Mouse (Mus musculus): ENCODE measurements around the gene Amd1. TPM values are rescaled to one million over a fixed set of nuclear protein-coding genes. Genes with fewer than 3 reads are reported as not detected.

The Amd1 gene
- polyA plus RNA-seq, 1 experiment from 2014 or later: 56.5 TPM

- ATAC-seq (no peak), DNase-seq (ENCODE audit: low read depth, low spot score) (no peak)
- ChIA-PET CTCF (no interaction called here), POLR2A (interaction anchor here (0.7 kb wide), 1 partner anchor 555 kb away, joined by 11 read pairs; no protein-coding TSS in a partner anchor)
- no peaks in the 10 kb centered on the region for H3K27me3 ChIP-seq
- no peak for TF ChIP-seq CTCF (IDR thresholded peaks at IDR 0.05)
- in situ Hi-C loops (cut with MboI; ENCODE audit: low pct_unique_long_range_greater_than_20kb): no loop called here
These were observed 23.7 kb downstream of the Amd1 start for GRCm38 (mm10) chr10:40278317-40278716.

GRCm38 (mm10) chr10:40275991-40276390 is 26.0 kb downstream of the Amd1 start:
- no peak for ATAC-seq
- no peaks in the 10 kb centered on the region for H3K27me3 ChIP-seq
- no peak for DNase-seq (ENCODE audit: low read depth, low spot score)
- CTCF ChIA-PET: interaction anchor here (1.0 kb wide), 1 partner anchor 246 kb away, joined by 4 read pairs; no protein-coding TSS in a partner anchor
- POLR2A ChIA-PET: no interaction called here
- in situ Hi-C loops (cut with MboI; ENCODE audit: low pct_unique_long_range_greater_than_20kb): no loop called here
- no peak for TF ChIP-seq CTCF (IDR thresholded peaks at IDR 0.05)

- CTCF ChIA-PET: interaction anchor here (1.2 kb wide), 1 partner anchor 249 kb away, joined by 3 read pairs; no protein-coding TSS in a partner anchor
- no peak for DNase-seq (ENCODE audit: low read depth, low spot score)
- TF ChIP-seq CTCF (IDR thresholded peaks at IDR 0.05): no peak
- no peaks in the 10 kb centered on the region for H3K27me3 ChIP-seq
- POLR2A ChIA-PET: no interaction called here
- in situ Hi-C loops (cut with MboI; ENCODE audit: low pct_unique_long_range_greater_than_20kb): loop anchor here (25.0 kb wide), 1 partner anchor 613 kb away; the partner anchor contains the start of genes Cdc40 and Wasf1
- ATAC-seq: no peak
These were observed 28.0 kb downstream of the Amd1 start for GRCm38 (mm10) chr10:40273938-40274337.

DNA sequence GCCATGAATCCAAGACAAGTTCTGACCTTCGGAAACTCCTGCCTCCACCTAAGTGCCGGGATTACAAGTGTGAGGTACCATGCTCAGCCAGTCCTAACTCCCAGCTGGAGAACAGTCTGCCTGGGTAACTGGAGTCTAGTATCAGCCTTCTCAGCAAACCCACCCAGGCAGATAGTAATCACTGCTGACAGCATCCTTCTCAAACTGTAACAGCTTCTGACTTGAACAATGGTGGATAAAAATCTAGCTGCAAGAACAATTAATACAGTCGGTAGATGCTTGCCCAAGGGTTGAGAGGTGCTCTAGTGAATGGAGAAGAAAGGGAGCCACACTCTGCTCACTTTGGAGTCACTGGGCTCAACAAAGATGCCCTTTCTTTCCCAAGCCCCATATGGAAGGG is 30.8 kb downstream of the Amd1 start:
- DNase-seq (ENCODE audit: low read depth, low spot score) (no peak), ATAC-seq (no peak)
- TF ChIP-seq CTCF (IDR thresholded peaks at IDR 0.05): no peak
- ChIA-PET POLR2A (no interaction called here), CTCF (interaction anchor here (1.4 kb wide), 1 partner anchor 253 kb away, joined by 3 read pairs; no protein-coding TSS in a partner anchor)
- in situ Hi-C loops (cut with MboI; ENCODE audit: low pct_unique_long_range_greater_than_20kb): loop anchor here (25.0 kb wide), 1 partner anchor 616 kb away; the partner anchor contains the start of genes Cdc40 and Wasf1
- no peaks in the 10 kb centered on the region for H3K27me3 ChIP-seq

GRCm38 (mm10) chr10:40264920-40265319 is 37.1 kb downstream of the Amd1 start:
- no peaks in the 10 kb centered on the region for H3K27me3 ChIP-seq
- no peak for ATAC-seq
- ChIA-PET CTCF (no interaction called here), POLR2A (no interaction called here)
- TF ChIP-seq CTCF (IDR thresholded peaks at IDR 0.05): peak; percentile 32
- DNase-seq (ENCODE audit: low read depth, low spot score): no peak
- in situ Hi-C loops (cut with MboI; ENCODE audit: low pct_unique_long_range_greater_than_20kb): loop anchor here (25.0 kb wide), 1 partner anchor 622 kb away; the partner anchor contains the start of genes Cdc40 and Wasf1

GRCm38 (mm10) chr10:40263691-40264090 is 38.3 kb downstream of the Amd1 start:
- no peaks in the 10 kb centered on the region for H3K27me3 ChIP-seq
- ChIA-PET CTCF (interaction anchor here (1.0 to 2.0 kb wide), 4 partner anchors 17 to 319 kb away, joined by 3 to 9 read pairs (median 4); no protein-coding TSS in a partner anchor), POLR2A (no interaction called here)
- no peak for TF ChIP-seq CTCF (IDR thresholded peaks at IDR 0.05)
- in situ Hi-C loops (cut with MboI; ENCODE audit: low pct_unique_long_range_greater_than_20kb): loop anchor here (25.0 kb wide), 1 partner anchor 624 kb away; the partner anchor contains the start of genes Cdc40 and Wasf1
- DNase-seq (ENCODE audit: low read depth, low spot score): peak; percentile 92
- ATAC-seq: peak; percentile 40

DNA sequence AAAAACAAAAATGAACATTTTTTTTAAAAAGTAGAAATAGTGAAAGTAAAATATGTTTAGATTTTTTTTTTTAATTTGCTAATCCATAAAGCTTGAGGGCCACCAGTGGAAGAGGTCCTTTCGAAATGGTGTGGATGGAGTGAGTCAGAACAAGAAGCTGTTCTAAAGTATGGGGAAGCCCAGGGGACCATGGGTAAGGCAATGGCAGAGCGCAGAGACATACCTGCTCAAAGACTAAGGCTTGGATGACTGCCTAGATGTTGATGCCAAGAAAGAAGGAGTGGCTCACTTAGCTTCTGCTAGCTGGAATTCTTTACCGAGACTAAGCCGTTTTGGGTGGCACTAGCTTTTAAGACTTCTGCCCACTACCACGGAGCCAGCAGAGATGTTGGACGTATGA is 39.8 kb downstream of the Amd1 start:
- DNase-seq (ENCODE audit: low read depth, low spot score) (no peak), ATAC-seq (no peak)
- no peaks in the 10 kb centered on the region for H3K27me3 ChIP-seq
- ChIA-PET CTCF (no interaction called here), POLR2A (no interaction called here)
- in situ Hi-C loops (cut with MboI; ENCODE audit: low pct_unique_long_range_greater_than_20kb): loop anchor here (25.0 kb wide), 1 partner anchor 625 kb away; the partner anchor contains the start of genes Cdc40 and Wasf1
- no peak for TF ChIP-seq CTCF (IDR thresholded peaks at IDR 0.05)

- in situ Hi-C loops (cut with MboI; ENCODE audit: low pct_unique_long_range_greater_than_20kb): loop anchor here (25.0 kb wide), 1 partner anchor 627 kb away; the partner anchor contains the start of genes Cdc40 and Wasf1
- DNase-seq (ENCODE audit: low read depth, low spot score) (no peak), ATAC-seq (no peak)
- ChIA-PET CTCF (interaction anchor here (1.1 to 1.2 kb wide), 2 partner anchors 43 to 264 kb away, joined by 3 read pairs; no protein-coding TSS in a partner anchor), POLR2A (no interaction called here)
- no peak for TF ChIP-seq CTCF (IDR thresholded peaks at IDR 0.05)
- no peaks in the 10 kb centered on the region for H3K27me3 ChIP-seq
These were observed 41.7 kb downstream of the Amd1 start for GRCm38 (mm10) chr10:40260305-40260704.

- ChIA-PET POLR2A (interaction anchor here (0.6 to 1.8 kb wide), 4 partner anchors 41 to 133 kb away, joined by 3 to 10 read pairs (median 4); no protein-coding TSS in a partner anchor), CTCF (interaction anchor here (1.1 to 2.5 kb wide), 7 partner anchors 35 to 276 kb away, joined by 3 to 18 read pairs (median 3); no protein-coding TSS in a partner anchor)
- TF ChIP-seq CTCF (IDR thresholded peaks at IDR 0.05): no peak
- no peak for ATAC-seq
- no peak for DNase-seq (ENCODE audit: low read depth, low spot score)
- in situ Hi-C loops (cut with MboI; ENCODE audit: low pct_unique_long_range_greater_than_20kb): loop anchor here (5.0 to 25.0 kb wide), 3 partner anchors 88 to 628 kb away; partner anchors contain the start of genes Cdc40 and Wasf1
- no peaks in the 10 kb centered on the region for H3K27me3 ChIP-seq
These were observed 42.4 kb downstream of the Amd1 start for GRCm38 (mm10) chr10:40259542-40259941.

DNA sequence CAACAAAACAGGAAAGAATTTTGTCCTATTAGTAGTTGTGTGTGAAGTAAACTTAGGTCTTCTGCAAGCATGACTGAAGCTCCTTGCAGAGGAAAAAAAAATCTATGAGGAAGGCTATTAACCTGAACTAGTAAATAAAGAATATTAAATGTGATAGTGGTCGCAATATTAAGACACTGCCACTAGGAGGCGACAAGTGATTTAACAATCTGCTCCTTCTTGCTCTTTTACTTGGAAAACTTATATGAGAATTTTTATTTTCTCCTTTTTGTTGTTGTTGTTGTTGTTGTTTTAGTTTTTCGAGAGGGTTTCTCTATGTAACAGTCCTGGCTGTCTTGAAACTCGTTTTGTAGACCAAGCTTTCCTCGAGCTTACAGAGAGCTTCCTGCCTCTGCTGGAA is 43.0 kb downstream of the Amd1 start:
- DNase-seq (ENCODE audit: low read depth, low spot score): peak; percentile 49
- CTCF ChIA-PET: interaction anchor here (0.7 to 2.5 kb wide), 9 partner anchors 36 to 282 kb away, joined by 3 to 18 read pairs (median 3); no protein-coding TSS in a partner anchor
- ATAC-seq: peak; percentile 42
- in situ Hi-C loops (cut with MboI; ENCODE audit: low pct_unique_long_range_greater_than_20kb): loop anchor here (5.0 to 25.0 kb wide), 3 partner anchors 88 to 628 kb away; partner anchors contain the start of genes Cdc40 and Wasf1
- H3K27me3 ChIP-seq: no peaks in the 10 kb centered on the region
- TF ChIP-seq CTCF (IDR thresholded peaks at IDR 0.05): peak; percentile 53
- POLR2A ChIA-PET: interaction anchor here (0.6 to 1.8 kb wide), 5 partner anchors 41 to 265 kb away, joined by 3 to 10 read pairs (median 3); no protein-coding TSS in a partner anchor

Data from Patski (cell line).